Mouse (Mus musculus) retina, adult 2 months (tissue): ENCODE data around the gene Sh3gl2.

Experiments used
- DNase-seq: peaks from one replicate; pipeline ENCODE4 v3.0.0-alpha.2; 2012; ENCODE audit warnings: low read depth, low spot score

The Sh3gl2 gene

GRCm38 (mm10) chr4:85594159-85594558, 389.2 kb downstream of the Sh3gl2 start:
- no peak for DNase-seq

DNA sequence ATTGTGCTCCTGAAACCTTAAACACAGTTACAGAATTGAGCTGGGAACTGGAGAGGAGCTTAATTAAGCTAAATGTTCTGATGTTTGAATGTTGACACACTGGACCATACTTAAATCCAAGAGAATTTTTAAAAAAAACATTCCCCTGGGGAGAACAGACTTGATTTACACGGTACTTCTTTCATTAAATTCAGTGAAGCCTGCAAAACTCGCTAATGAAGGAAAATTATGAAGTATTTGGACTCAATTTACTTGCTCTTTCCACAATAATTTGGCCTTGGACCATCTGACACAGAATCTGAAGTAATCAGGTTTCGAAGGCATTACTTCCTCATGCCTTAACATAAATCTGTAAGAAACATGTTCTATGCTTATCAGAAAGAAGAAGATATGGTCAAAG, 408.4 kb downstream of the Sh3gl2 start:
- no peak for DNase-seq

- no peak for DNase-seq
These were observed 413.8 kb downstream of the Sh3gl2 start for GRCm38 (mm10) chr4:85618746-85619145.

GRCm38 (mm10) chr4:85619261-85619660, 414.3 kb downstream of the Sh3gl2 start:
- no peak for DNase-seq

DNA sequence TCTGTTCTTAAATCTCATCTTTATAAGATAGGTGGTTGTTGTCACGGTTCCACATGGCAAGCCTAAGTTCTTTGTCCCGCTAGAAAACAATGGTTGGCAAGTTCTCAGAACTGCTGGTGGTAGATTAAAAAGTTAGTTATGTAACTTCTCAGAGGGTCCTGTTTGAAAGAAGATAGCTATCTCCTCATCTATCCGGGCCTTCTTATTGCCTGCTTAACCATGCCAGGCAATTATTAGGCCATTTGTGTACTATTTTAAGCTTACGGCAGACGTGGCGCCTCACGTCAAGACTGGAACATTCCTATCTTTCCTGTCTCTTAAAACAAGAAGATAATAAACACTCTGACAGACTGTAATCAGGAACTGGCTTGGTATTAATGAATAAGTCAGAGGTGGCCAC, 424.5 kb downstream of the Sh3gl2 start:
- no peak for DNase-seq

- no peak for DNase-seq
These were observed 464.3 kb downstream of the Sh3gl2 start for GRCm38 (mm10) chr4:85669271-85669670.

GRCm38 (mm10) chr4:85669735-85670134, 464.8 kb downstream of the Sh3gl2 start:
- DNase-seq, result no peak

- peak; percentile 25 for DNase-seq
These were observed 467.4 kb downstream of the Sh3gl2 start for GRCm38 (mm10) chr4:85672290-85672689.

DNA sequence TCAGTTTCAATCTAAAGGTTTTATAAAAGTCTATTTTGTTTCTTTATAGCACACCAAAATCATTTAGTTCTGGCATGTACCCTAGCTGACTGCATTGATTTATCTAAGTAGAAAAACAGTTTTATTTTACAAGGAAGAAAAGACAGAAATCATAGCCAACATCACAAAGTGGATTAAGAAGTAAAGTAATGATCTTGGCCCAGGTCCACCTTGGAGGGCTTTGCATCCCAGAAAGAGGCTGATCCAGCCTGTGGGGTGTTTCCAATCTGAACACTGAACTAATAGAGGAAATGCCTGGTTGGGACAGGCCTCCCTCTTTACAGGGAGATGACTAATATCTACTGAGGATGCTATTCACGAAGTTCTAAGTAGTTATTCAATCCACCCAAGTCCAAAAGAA, 472.7 kb downstream of the Sh3gl2 start:
- DNase-seq, result no peak

GRCm38 (mm10) chr4:85686160-85686559, 481.2 kb downstream of the Sh3gl2 start:
- DNase-seq, result no peak
